Mouse (Mus musculus): ENCODE measurements around the gene Tmed9. TPM values are rescaled to one million over a fixed set of nuclear protein-coding genes. Genes with fewer than 3 reads are reported as not detected.
"Not testable (repeated sequence)": the region's sequence is repeated elsewhere in the genome, so short reads cannot be mapped to it uniquely, and the experiment has no call there.

Gene Tmed9
- total RNA-seq, 1 experiment from 2014 or later = 145 TPM

DNA sequence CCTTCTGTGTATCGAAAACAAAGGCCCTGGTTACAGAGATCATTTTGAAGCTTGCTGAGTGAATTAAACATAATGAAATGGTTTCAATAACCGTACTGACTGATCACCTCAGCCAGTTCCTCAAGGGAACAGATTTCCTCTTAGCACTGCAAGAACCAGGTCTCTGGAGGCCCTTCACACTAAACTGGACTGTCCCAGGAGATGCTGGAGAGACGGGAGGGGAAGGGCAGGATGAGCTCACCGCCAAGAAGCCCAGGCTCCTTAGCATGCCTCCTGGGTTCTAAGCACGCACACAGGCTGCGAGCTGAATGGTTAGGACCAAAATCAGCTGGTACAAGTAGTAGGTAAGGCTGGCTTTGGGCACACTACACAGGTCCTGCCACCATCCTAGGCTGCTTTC, 6.5 kb upstream of the Tmed9 start:
- DNase-seq = no peak

DNA sequence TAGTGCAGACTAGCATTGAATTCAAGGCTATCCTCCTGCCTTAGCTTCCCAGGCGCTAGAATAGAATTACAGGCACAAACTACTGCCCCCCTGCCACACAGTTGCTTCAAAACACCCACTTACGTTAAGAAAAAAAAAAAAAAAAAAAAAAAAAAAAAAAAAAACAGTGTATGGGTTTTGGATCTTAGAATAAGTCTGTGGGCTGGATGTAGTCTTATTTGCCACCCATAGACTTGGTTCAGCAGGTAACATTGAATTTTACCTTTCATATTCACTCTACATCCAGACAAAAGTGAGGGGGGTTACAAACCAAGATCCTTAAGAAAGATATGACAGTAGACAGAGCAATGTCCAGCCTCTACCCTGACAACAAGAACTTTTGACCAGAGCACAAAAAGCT, 5.6 kb upstream of the Tmed9 start:
- no peak for DNase-seq

DNA sequence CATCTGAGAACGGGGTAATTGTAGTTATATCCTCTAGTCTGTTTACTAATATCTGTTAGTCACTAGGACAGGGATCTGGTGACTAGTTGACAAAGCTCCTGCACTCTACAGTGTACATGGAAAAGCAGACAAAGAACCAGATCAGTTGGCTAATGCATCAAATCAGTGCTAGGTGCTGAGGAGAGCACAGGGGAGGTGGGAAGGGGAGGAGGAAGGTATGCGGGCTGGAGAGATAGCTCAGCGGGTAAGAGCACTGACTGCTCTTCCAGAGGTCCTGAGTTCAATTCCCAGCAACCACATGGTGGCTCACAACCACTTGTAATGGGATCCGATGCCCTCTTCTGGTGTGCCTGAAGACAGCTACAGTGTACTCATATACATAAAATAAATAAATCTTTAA, 5.0 kb upstream of the Tmed9 start:
- DNase-seq = not testable (repeated sequence)

DNA sequence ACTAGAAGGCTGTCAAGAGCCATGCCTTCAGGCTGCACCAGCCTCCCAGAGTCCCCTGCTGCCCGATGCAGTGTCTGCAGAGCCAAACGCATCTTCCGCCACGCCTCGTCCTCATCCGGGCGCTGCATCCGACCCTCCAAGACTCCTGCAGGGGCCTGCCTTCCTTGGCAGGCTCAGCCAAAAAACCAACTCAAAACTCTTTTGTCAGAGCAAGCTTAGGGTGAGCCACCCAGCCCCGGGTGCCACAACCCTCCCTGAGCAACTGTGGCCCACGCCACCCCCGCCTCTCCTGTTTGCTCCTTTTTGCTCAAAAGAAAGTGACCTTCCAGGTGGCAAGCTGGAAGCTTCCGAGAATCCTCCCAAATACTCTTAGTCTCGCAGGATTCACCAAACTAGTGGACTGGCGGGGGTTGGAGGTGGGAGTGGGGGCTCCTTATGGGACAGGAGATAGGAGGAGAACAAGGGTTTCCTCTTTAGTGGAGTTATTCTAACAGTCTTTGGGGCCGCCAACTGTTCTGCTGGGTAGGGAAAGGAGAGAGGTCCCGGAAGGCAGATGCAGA, 3.7 kb upstream of the Tmed9 start:
- DNase-seq = peak; percentile 50

DNA sequence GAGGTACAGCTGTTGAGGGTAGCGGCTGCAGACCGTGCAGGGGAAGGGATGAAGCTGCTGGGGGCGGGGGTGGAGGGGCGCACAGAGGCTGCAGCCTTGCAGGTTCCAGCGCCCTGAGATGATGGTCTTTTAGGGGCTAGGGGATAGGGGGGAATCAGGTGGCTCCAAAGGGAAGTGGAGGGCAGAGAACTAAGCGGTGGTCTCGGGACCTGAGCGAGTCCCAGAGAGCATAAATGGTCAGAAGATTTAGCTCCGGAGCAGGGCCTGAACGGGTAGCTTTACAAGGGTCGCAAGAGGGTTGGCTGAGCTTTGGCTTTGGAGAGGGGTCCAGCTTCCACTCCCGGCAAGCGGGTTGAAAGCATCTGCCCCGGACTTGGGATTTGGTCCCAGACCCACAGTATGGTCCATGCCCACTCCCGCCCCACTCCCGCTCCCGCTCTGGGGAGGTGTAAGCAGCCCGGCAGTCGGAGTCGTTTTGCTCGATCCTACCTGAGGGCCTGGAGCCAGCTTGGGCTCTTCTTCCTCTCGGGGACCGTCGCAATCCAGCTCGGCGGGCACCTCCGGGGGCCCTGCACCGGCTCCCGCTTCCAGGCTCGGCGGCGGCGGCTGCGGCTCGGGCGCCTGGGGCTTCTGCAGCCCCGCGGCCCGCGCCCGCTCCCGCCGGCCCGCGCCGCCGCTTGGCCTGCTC, 3.1 kb upstream of the Tmed9 start:
- DNase-seq = peak; percentile 64

DNA sequence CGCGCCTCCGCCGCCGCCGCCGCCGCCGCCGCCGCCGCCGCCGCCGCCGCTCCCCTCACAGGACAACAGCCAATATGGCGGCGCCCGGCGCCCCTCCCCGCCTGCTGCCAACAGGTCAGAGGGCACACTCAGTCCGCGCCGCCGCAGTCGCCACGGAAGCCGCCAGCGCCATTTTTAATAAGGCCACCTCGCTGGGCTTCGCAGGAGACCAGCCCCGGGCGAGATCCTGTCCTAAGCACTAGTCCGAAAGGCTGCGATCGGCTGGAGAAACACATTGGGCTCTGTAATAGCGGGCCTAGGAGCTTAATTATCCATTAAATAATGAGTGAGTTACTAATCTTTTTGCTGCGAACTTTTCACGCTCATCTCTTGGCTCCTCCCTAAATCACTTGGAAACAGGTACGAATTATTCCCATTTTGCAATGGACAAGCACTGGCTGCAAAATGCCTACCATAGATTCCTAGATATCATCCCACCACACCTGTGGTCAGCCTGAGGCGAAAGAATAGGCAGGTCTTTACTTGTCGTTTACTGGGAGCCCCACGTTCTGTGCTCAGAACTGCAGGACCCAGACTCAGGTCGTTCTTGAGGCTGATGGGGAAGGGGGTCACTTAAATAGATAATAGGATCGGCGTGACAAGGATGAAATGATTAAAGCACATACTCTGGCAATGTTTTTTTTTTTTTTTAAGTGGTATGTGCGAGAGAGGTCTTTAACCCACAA, 2.3 kb upstream of the Tmed9 start, which contains the start of gene Fam193b:
Gene Fam193b, minus strand, starts transcription at position 94 of the 725 bp plus-strand sequence.
- peak; percentile 97 for DNase-seq

DNA sequence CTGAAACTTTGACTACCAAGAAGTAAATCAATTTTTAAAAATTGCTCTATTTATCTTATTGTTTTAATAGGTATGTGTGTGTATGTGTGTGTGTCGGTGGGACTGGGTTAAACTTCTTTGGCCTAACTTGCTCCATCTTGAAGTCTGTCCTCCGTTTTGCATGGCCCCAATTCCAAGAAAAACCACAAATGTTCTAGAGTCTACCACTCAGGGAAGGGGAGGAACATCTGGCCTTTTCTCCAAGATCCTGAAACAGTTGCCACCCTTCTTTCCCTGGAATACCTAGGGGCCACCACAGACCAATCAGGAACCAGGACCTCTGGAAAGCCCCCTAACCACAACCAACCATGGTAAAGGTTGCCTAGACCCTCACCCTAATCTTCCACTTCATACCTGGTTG, 1.6 kb upstream of the Tmed9 start:
- no peak for DNase-seq

DNA sequence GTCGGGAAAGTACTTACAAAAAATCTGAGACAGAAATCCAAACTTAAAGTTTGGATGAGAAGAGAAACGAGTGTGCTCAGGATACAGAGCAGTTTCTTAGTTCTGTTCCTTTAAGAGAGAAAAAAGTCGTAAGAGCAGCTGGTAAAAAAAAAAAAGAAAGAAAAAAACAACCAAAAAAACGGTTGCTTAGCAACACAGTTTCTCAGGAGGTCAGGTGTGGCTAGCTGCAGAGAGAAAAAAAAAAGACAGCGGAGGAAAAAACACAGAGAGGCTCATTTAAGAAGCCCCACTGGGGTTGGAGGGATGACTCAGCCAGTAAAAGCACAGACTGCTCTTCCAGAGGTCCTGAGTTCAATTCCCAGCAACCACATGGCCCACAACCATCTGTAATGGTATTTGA, 789 bp downstream of the Tmed9 start:
- DNase-seq = no peak

DNA sequence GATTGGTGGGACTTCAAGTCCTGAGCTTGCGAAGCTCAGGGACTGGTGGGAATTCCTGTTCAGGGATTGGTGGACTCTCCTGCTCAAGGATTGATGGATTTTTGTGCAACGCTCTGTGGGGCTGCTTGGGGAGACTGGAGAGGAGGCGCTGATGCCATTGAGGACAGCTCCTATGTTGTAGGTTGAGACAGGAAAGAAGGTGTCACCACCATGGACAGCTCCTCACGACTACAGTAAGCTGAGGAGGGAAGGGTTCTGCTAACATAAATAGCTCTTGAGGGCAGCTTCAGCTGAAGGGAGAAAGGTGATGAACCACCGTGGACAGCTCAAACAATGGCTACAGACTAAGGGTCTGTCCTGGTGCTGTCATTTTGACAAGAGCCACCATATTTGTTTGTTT, 2.4 kb downstream of the Tmed9 start:
- no peak for DNase-seq

DNA sequence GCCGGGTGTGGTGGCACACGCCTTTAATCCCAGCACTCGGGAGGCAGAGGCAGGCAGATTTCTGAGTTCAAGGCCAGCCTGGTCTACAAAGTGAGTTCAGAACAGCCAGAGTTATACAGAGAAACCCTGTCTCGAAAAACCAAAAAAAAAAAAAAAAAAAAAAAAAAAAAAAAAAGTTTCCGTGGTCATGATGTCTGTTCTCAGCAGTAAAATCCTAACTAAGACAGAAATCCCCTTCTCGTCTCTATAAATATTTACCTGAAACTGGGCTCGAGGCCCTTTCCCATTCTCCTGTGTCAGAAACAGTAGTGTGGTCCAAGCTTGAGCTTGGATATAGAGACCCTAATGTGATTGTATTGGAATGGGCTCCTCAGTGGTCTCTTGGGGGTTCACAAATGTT, 3.3 kb downstream of the Tmed9 start:
- DNase-seq = not testable (repeated sequence)

DNA sequence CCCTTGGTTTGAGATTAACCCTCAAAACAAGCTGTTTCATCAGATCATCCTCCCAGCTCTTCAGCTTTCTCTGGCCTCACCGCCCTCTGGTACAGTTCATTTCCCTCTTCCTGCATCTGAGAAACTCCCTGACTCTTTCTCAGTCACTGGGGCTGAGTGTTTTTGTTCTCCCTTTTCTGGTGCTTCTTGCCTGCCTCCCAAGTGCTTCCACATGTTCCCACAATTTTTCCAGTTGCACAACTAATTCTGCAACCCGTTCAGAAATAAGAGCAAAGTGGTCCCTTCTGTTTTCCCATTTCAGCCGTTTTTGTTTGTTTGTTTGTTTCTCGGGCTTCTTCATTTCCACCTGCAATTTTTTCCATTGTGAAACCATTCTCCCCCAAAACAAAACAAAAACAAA, 4.6 kb downstream of the Tmed9 start:
- no peak for DNase-seq

DNA sequence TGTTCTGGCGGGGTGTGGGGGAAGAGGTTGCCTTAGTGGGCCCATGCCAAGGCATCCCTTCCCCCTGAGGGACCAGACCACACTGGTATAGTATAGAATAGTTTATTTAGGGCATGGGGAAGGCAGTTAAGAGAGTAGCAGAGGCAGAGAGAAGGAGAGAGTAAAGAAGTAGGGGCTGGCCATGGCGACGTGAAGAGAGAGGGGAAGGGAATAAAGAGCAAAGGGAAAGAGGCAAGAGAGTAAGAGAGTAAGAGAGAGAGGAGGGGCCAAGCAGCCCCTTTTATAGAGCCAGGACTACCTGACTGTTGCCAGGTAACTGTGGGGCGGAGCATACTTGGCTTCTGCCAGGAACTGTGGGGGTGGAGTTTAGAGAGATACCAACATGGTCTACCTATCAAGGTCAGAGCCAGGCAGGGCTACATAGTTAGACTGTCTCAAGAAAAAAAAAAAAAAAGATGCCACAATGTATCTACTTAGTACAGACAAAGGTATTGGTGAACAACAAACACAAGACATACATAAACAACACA, 18.5 kb downstream of the Tmed9 start:
- no peak for DNase-seq

DNA sequence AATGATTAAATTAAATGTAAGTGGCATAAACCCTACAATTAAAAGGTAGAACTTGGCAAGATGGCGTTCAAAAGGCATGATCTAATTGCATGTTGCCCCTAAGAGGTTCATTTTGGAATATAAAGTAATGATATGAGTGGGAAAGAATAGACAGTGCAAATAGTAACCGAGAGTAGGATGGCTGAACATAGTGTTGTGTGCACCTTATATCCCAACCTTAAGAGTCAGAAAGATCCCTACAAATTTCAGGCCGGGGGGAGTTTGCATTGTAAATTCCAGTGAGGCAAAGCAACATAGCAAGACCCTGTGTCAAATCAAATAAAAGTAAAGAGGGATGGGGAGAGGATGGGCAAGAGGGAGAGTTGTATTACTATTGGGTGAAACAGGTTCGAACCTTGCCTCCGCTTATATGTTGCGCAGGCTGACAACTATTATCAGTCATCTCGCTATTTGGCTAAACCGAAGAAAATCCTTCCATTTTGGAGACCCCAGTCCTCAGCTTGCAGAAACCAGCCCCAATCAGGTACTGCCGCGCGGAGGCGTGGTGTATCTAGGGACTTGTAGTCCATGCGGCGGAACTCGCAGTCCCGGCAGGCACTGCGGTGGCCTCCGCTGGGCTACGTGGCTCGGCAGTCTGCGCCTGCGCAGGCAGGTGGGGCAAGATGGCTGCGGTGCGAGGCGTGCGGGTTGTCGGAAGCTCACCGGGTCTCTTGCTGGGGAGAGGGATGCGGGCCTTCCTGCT, 19.2 kb downstream of the Tmed9 start:
- DNase-seq = peak; percentile 98

DNA sequence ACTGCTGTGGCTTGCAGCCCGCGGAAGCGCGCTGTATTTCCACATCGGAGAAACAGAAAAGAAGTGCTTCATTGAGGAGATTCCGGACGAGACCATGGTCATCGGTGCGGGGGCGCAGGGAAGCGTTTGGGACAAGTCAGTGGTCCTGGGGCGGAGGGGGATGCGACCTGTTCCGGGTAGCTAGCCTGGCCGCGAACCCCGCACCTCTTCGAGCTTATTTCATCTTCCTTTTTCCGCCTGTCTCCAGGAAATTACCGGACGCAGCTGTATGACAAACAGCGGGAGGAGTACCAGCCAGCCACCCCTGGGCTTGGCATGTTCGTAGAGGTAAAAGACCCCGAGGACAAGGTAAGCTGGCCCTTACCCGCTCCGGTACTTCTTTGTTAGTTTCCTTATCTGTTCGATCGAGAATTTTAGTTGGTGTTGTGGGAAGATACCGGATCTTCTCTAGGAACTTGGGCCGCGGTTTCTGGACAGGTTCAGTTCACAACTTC, 19.8 kb downstream of the Tmed9 start:
- DNase-seq = no peak

DNA sequence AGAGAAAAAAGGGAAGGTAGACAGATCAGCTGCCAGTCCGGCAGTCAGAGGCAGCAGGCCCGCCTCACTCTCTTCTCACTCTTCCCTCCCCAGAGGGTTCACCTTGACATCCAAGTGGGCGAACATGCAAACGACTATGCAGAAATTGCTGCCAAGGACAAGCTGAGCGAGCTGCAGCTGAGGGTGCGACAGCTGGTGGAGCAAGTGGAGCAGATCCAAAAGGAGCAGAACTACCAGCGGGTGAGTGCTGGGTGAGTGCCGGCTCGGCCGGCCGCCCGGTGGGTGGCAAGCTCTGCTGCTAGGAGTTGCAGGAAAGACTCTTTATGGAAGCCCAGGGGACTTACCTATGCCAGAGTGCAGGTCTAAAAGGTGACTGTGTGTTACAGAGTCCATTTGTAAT, 21.8 kb downstream of the Tmed9 start:
- DNase-seq = peak; percentile 69

DNA sequence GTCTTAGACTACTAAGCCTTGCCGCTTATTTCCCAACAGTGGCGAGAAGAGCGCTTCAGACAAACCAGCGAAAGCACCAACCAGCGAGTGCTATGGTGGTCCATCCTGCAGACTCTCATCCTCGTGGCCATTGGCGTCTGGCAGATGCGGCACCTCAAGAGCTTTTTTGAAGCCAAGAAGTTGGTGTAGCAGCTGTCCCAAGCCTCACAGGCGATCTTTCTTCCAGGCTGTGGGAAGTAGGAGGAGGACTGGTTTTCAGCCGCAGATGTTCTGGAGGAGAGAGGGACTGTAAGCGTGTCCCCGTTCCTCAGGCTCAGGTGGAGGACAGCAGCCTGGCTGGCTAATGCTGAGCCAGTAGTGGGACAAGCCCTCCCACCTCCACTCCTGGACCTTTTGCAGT, 23.3 kb downstream of the Tmed9 start:
- no peak for DNase-seq

DNA sequence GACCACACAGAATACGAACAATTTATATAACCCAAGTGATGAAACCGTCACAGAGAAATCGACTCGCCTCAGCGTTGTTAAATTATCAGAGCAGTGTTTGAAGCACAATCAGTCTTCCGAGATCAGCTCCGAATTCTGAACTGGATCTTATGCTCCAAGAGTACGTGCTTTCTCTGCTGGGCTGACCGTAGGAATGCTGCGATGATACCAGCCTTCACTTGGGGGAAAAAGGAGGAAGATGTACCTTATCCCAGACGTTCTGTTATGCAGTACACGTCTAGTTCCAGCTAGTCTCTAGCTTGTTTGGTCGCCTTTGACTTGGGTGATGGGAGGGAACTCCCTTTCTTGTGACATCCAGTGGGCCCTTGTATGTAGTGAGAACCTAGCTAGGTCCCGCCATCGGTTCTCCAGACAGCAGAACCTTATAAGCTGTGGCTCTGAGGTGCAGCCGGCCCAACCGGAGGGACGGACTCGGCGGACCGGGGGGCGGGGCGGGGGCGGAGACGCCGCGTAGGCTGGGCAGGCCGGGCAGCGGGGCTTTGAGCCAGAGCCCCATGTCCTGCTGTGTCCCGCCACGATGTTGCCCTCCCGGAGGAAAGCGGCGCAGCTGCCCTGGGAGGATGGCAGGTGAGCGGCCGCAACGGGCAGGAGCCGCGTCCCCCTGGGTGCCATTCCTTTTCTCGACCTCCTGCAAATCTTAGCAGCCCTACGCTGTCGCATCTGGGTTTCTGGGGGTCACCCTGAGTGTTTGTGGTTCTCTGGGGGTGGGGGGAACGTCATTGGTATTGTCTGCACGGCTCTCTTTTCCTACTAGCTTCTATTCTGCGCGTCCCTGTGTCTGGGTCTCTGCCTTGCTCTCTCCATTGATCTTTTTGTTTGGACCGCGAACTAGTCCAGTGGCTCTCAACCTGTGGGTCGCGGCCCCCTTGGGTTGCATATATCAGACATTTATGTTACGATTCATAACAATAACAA, 26.3 kb downstream of the Tmed9 start, which contains the start of gene B4galt7:
Gene B4galt7, plus strand, starts transcription at position 331 of the 975 bp plus-strand sequence.
- peak; percentile 94 for DNase-seq

DNA sequence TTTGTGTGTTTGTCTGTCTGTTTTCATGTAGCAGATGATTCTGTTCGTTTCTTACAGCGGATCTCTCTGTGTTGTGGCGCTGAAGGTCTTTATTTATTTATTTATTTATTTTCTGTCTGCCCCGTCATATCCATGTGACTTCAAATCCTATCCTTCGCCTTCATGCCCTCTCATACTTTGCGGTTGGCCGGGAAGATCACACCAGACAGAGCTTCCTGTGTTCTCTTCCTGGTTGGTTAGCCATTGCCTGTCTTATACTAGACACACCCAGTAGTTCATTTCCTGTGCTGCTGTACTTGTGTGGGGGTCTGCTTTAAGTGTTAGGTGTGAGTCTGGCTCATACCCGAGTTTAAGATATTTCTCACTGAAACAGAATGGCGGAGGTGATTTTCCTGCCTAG, 27.1 kb downstream of the Tmed9 start:
- peak; percentile 21 for DNase-seq

DNA sequence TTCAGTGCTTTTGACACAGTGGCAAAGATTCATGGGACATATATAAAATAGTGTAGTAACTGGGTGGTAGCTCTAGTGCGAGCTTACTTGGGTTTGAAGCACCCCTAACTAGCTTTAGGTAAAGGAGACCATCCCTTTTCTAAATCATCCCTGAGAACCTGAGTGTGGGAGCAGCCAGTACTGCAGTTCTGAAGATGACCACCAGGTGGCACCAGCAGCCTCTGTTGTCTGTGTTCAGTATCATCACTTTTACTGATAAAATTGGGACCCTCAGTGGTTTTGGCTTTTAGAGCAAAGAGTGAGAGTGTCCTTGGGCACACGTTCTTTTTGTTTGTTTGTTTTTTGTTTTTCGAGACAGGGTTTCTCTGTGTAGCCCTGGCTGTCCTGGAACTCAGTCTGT, 28.1 kb downstream of the Tmed9 start:
- peak; percentile 86 for DNase-seq

DNA sequence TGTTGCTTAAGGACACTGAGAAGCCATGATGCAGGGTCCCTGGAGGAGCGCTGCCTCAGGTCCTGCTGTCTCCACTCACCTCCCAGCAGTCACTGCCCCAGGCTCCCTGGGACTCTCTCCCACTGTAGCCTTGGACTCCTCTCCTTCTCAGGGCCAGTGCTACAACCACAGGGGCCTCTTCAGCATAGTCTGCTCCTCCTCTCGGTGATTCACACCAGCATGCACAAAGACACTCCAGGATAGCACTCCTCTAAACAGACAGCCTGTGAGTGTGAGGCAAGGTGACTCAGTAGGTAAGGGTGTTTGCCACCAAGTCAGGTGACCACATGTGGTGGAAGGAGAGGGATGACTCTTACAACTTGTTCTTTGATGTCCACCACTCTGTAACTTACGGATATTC, 31.1 kb downstream of the Tmed9 start:
- peak; percentile 60 for DNase-seq
